Mouse (Mus musculus): ENCODE data around the gene Psme1.

- TF ChIP-seq POLR2A (IDR thresholded peaks at IDR 0.05; ENCODE audit: insufficient read depth, low read depth, low read length) (no peak), CTCF (IDR thresholded peaks at IDR 0.05; ENCODE audit: insufficient read depth, low read depth, low read length) (no peak)
Measured at GRCm38 (mm10) chr14:55596036-55596690, 18.2 kb downstream of the Psme1 start.
